Mouse (Mus musculus) heart, adult 9 months (tissue): ENCODE measurements around the gene Stra6l.

Source experiments
- DNase-seq, 2 experiments: peaks; one replicate each; pipeline ENCODE4 v3.0.0; 2022; ENCODE audit warnings: low spot score in 2 of 2

Gene Stra6l

GRCm38 (mm10) chr4:45844355-45844754 is 4.1 kb upstream of the Stra6l start:
- no peak for DNase-seq

- no peak for DNase-seq
Observed at GRCm38 (mm10) chr4:45846263-45846662, 2.2 kb upstream of the Stra6l start.

GRCm38 (mm10) chr4:45848825-45849156 is 327 bp downstream of the Stra6l start:
- DNase-seq, result no peak

- no peak for DNase-seq
Observed at GRCm38 (mm10) chr4:45849419-45849818, 955 bp downstream of the Stra6l start.

- DNase-seq, result no peak
Observed at GRCm38 (mm10) chr4:45851640-45852051, 3.2 kb downstream of the Stra6l start.

GRCm38 (mm10) chr4:45853496-45854246 is 5.2 kb downstream of the Stra6l start:
- DNase-seq, result no peak

- DNase-seq, result peak; percentile 33 to 63
Observed at GRCm38 (mm10) chr4:45855803-45856424, 7.5 kb downstream of the Stra6l start.

GRCm38 (mm10) chr4:45861160-45861559 is 12.7 kb downstream of the Stra6l start:
- DNase-seq, result no peak

GRCm38 (mm10) chr4:45867416-45867815 is 19.0 kb downstream of the Stra6l start:
- no peak for DNase-seq

GRCm38 (mm10) chr4:45869021-45869815 is 20.8 kb downstream of the Stra6l start:
- no peak for DNase-seq

- no peak for DNase-seq
Observed at GRCm38 (mm10) chr4:45872147-45872546, 23.7 kb downstream of the Stra6l start.

- DNase-seq, result peak in 1 of 2 experiments; percentile 19
Observed at GRCm38 (mm10) chr4:45878929-45879328, 30.5 kb downstream of the Stra6l start.

GRCm38 (mm10) chr4:45882521-45882920 is 34.1 kb downstream of the Stra6l start:
- DNase-seq, result no peak

- peak in 1 of 2 experiments; percentile 13 for DNase-seq
Observed at GRCm38 (mm10) chr4:45883250-45883649, 34.8 kb downstream of the Stra6l start.

GRCm38 (mm10) chr4:45889487-45889886 is 41.0 kb downstream of the Stra6l start:
- no peak for DNase-seq

- peak; percentile 36 to 48 for DNase-seq
Observed at GRCm38 (mm10) chr4:45890066-45890761, 41.8 kb downstream of the Stra6l start, which contains the start of gene Ccdc180. Gene Ccdc180, plus strand, starts transcription at chr4:45890303.

- DNase-seq, result no peak
Observed at GRCm38 (mm10) chr4:45896425-45897081, 48.1 kb downstream of the Stra6l start.

GRCm38 (mm10) chr4:45898413-45898812 is 49.9 kb downstream of the Stra6l start:
- DNase-seq, result no peak

- DNase-seq, result no peak
Observed at GRCm38 (mm10) chr4:45909256-45909655, 60.8 kb downstream of the Stra6l start.

- DNase-seq, result no peak
Observed at GRCm38 (mm10) chr4:45909924-45910323, 61.5 kb downstream of the Stra6l start.

- no peak for DNase-seq
Observed at GRCm38 (mm10) chr4:45911256-45911655, 62.8 kb downstream of the Stra6l start.
